Mouse (Mus musculus) stomach, embryonic 16.5 days (tissue): ENCODE measurements at regions not wholly inside any gene's neighbourhood (a gene's known extent, or its start where the extent isn't known, plus 50 kb on each side); places are given as distances from the start of the nearest gene placed in this dataset.
"Not testable (repeated sequence)": the region's sequence is repeated elsewhere in the genome, so short reads cannot be mapped to it uniquely, and the experiment has no call there.

Experiments
- ATAC-seq: fragments of 200-750 bp; cut with Nextera tagmentation; 2 replicates; pipeline ENCODE4 v1.8.0; 2017; ENCODE audit warnings: moderate number of reproducible peaks, moderate TSS enrichment; ENCODE audit not compliant: insufficient read depth, low FRiP score
- H3K27ac ChIP-seq: fragments of 300-500 bp; sonication (generic); 2 replicates; pipeline ENCODE4 v1.5.1; 2014; ENCODE audit warnings: low read length
- H3K27me3 ChIP-seq: fragments of 300-500 bp; sonication (generic); 2 replicates; pipeline ENCODE4 v1.6.1; 2014; ENCODE audit warnings: low read length, control low read depth, mixed read lengths; ENCODE audit not compliant: control insufficient read depth, insufficient read depth
- H3K36me3 ChIP-seq: fragments of 300-500 bp; sonication (generic); 2 replicates; pipeline ENCODE4 v1.6.1; 2014; ENCODE audit warnings: low read length; ENCODE audit not compliant: control insufficient read depth, insufficient read depth
- H3K4me1 ChIP-seq: fragments of 300-500 bp; sonication (generic); 2 replicates; pipeline ENCODE4 v1.6.1; 2014; ENCODE audit warnings: low read length, control low read depth, mixed read lengths; ENCODE audit not compliant: control insufficient read depth, insufficient read depth
- H3K4me2 ChIP-seq: fragments of 300-500 bp; sonication (generic); 2 replicates; pipeline ENCODE4 v1.6.1; 2014; ENCODE audit warnings: low read depth, low read length, mixed read lengths
- H3K4me3 ChIP-seq: fragments of 300-500 bp; sonication (generic); replicated peaks from 2 replicates; pipeline ENCODE4 v1.5.1; 2014; ENCODE audit warnings: mild to moderate bottlenecking, low read length
- H3K9ac ChIP-seq: fragments of 300-500 bp; sonication (generic); 2 replicates; pipeline ENCODE4 v1.6.1; 2014; ENCODE audit warnings: low read length
- H3K9me3 ChIP-seq: fragments of 300-500 bp; sonication (generic); replicated peaks from 2 replicates; pipeline ENCODE4 v1.6.1; 2016; ENCODE audit warnings: low read length, control low read depth; ENCODE audit not compliant: control insufficient read depth
- WGBS: fragments of 180-500 bp; shearing (Covaris S2); extraction: QIAGEN DNeasy Blood & Tissue Kit; methylation state at CpG from one replicate; pipeline ENCODE4 v1.1.7; 2014; 5-methylcytosine and 5-hydroxymethylcytosine counted together

DNA sequence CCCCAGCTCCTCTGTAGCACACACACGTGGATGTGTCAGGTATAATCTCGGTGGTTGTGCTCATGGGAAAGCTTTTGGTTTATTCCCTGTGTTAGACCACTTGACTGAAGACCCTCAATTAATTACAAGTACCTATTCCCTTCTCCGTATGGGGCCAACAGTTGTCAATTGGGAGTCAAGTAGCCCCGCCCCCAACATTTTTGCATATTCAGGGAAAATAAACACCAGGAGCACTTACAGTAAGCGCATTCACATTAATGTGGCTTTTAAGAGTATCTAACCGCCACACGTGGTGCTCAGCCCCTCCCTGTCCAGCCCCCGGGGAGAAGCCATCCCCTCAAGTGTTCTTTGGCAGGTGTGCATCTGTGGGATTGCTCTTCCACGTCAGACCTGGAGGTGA, 223.9 kb downstream of the Tpra1 start:
- Histone ChIP-seq H3K9me3 (no peaks in the 10 kb centered on the region), H3K4me3 (no peak overlapping the region), H3K4me2 (no peak overlapping the region), H3K9ac (no peak overlapping the region), H3K4me1 (no peaks in the 10 kb centered on the region), H3K27me3 (no peaks in the 10 kb centered on the region), H3K27ac (no peak overlapping the region), H3K36me3 (no peaks in the 10 kb centered on the region)
- no peak for ATAC-seq
- WGBS: 50% methylated on average over 9 of the region's 9 CpGs

DNA sequence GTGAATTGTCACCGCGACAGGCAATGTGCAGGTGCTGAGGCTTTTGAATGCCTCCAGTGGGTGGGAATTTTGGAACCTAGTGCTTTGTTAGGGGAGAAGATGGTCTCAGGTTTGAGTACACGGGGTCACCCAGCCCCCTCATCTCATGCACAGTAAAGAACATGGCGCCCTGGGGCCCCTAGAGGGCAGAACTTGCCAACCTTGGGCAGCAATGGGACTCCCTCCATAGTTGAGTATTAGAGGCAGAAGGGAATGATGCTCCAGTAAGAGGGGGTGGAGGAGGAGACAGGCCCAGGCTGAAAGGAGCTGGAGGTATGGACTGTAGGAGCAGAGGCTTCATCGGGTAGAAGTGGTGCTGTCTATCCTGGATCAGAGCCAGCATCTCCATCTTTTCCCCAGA, 226.1 kb downstream of the Tpra1 start:
- H3K9me3 ChIP-seq, ATAC-seq, H3K4me2 ChIP-seq, H3K36me3 ChIP-seq, H3K4me3 ChIP-seq, H3K27me3 ChIP-seq, H3K4me1 ChIP-seq, H3K27ac ChIP-seq, H3K9ac ChIP-seq: not testable (repeated sequence)
- 43% methylated on average over 5 of the region's 5 CpGs for WGBS

DNA sequence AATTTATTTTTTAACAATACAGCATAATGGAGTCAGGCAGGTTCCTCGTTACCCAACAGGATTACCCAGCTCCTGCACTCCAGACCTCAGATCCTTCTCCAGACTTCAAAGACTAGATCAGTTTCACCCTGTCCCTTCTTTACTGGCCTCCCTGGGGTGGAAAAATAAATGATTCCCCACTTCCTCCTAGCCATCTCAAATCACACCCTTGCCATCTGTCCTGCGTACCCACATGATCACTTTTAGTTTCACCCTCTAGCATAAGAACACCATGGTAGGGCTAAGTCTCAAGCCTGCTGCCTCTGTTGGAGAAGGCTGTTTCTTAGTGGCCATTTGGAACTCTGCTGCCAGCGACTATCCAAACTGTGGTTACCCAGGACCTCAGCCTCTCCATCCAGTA, 222.0 kb downstream of the Plxna1 start:
- 78% methylated on average over 3 of the region's 3 CpGs for WGBS
- Histone ChIP-seq H3K9ac (no peak overlapping the region), H3K27ac (no peak overlapping the region), H3K4me1 (no peaks in the 10 kb centered on the region), H3K36me3 (no peaks in the 10 kb centered on the region), H3K9me3 (no peaks in the 10 kb centered on the region), H3K27me3 (no peaks in the 10 kb centered on the region), H3K4me3 (no peak overlapping the region), H3K4me2 (no peak overlapping the region)
- no peak for ATAC-seq

DNA sequence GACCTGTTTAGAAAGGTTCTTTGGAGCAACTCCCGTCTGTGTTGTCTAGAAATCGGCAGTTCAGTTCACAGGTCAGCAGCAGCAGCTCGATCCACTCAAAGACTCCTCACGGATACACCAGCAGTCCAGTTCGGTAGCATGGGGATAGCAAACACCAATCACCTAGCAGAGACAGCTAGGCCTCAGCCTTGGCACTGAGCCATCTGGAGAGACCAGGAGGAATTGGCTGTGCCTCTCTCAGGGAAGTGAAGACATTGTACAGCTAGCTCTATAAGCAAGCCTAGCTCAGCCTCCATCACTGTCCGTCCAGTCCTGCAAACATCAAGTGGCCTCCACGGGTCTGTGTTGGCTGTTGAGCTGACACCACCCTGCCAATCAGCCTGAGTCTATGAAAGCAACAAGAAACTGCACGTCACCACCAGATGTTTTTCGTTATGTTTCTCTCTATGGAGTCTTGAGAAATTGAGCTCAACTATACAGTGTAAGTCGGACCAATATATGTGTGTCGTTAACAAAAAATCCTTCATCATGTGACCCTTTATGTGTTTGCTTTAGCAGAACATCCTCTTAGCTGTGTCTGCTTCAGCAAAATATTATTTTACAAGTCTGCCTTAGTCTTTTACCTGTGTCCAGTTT, 209.3 kb downstream of the Plxna1 start:
- H3K36me3 ChIP-seq: no peaks in the 10 kb centered on the region
- 50% methylated on average over 11 of the region's 11 CpGs for WGBS
- H3K9ac ChIP-seq: no peak overlapping the region
- H3K4me1 ChIP-seq: no peaks in the 10 kb centered on the region
- no peak for ATAC-seq
- no peak overlapping the region for H3K4me3 ChIP-seq
- H3K9me3 ChIP-seq: no peaks in the 10 kb centered on the region
- H3K27ac ChIP-seq: no peak overlapping the region
- H3K4me2 ChIP-seq: no peak overlapping the region
- no peaks in the 10 kb centered on the region for H3K27me3 ChIP-seq

DNA sequence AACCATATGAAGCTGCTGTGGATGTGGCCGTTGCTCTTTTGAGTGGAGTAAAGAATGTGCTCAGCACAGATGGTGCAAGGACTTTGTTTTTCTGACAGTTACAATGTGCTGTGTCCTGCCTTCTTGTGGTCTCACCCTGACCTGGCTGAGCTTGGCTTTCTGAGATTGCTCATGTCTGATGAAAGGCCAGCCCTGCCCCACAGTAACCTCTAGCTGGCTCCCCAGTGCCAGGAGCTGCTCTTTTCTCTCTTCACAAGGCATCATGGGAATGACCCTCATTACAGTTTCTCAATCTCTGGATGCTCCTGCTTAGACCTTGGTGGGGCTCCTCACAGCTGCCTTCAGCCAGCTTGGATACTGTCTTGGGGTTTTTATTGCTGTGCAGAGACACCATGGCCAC, 204.9 kb downstream of the Plxna1 start:
- Histone ChIP-seq H3K4me1 (no peaks in the 10 kb centered on the region), H3K27ac (no peak overlapping the region), H3K27me3 (no peaks in the 10 kb centered on the region), H3K9me3 (no peaks in the 10 kb centered on the region), H3K4me3 (no peak overlapping the region), H3K4me2 (no peak overlapping the region), H3K36me3 (no peaks in the 10 kb centered on the region), H3K9ac (no peak overlapping the region)
- no peak for ATAC-seq
- WGBS: 92% methylated on average over 1 of the region's 1 CpGs

DNA sequence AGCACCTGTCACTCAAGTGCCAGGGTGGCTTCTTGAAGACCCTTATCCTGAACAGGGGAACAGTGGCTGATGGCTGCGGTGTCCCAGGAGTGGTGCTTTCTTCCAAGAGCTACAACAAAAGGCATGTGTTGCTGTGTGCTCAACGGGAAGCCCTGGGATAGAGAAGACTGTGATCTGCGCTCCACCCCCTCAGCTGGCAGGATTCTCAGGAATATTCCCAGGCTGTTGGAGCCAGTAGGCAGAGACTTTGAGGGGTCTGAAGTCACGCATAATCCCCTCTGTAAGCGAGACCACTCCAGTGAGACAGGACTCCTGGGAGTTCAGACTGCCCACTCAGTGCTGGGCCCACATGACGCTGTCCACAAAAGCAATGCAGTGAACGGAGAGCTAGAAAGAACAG, 202.4 kb downstream of the Plxna1 start:
- Histone ChIP-seq H3K4me2 (no peak overlapping the region), H3K36me3 (no peaks in the 10 kb centered on the region), H3K9ac (no peak overlapping the region), H3K9me3 (no peaks in the 10 kb centered on the region), H3K4me1 (no peaks in the 10 kb centered on the region), H3K27me3 (no peaks in the 10 kb centered on the region), H3K4me3 (no peak overlapping the region), H3K27ac (no peak overlapping the region)
- WGBS: 68% methylated on average over 7 of the region's 7 CpGs
- no peak for ATAC-seq

DNA sequence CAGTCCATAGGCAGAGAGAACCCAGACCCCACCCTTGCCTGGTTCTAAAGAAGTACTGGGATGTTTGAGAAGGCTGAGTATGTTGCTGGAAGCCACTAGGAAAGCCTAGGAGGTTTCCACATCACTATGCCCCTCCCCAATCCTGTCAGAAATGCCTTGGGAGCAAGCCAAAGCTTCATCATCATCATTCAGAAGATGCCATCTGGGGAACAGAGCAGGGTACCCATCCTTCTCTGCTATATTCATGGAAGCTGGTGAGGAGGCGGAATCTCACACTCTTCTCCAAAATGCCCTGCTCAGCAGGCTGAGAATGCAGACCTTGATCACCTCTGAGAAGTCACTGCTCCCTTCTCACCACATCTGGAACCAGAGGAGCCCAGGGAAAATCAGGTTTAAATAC, 200.7 kb downstream of the Plxna1 start:
- Histone ChIP-seq H3K4me3 (no peak overlapping the region), H3K27me3 (no peaks in the 10 kb centered on the region), H3K27ac (no peak overlapping the region), H3K9ac (no peak overlapping the region), H3K9me3 (no peaks in the 10 kb centered on the region), H3K4me1 (no peaks in the 10 kb centered on the region), H3K36me3 (no peaks in the 10 kb centered on the region), H3K4me2 (no peak overlapping the region)
- no peak for ATAC-seq
- WGBS: 67% methylated on average over 1 of the region's 1 CpGs

DNA sequence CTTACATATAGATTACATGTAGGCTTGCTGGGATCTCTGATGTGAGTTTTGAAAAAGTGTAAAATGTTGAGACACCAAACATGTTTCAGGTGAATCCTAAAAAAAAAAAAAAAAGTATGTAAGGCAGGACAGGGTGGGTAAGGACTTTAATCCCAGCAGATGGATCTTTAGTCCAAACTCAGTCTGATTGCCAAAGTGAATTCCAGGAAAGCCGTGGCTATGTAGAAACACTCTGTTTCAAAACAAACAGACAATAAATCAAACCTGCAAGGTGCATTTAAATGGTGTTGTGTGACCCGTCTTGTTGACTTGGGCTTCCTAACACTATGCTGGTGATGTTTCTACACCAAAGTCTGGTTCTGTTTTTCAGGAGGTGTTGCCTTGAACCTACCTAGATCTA, 192.9 kb downstream of the Plxna1 start:
- Histone ChIP-seq H3K4me3 (no peak overlapping the region), H3K4me1 (no peaks in the 10 kb centered on the region), H3K36me3 (no peaks in the 10 kb centered on the region), H3K27ac (no peak overlapping the region), H3K9me3 (no peaks in the 10 kb centered on the region), H3K9ac (no peak overlapping the region), H3K4me2 (no peak overlapping the region), H3K27me3 (no peaks in the 10 kb centered on the region)
- no peak for ATAC-seq
- WGBS: 26% methylated on average over 2 of the region's 2 CpGs

DNA sequence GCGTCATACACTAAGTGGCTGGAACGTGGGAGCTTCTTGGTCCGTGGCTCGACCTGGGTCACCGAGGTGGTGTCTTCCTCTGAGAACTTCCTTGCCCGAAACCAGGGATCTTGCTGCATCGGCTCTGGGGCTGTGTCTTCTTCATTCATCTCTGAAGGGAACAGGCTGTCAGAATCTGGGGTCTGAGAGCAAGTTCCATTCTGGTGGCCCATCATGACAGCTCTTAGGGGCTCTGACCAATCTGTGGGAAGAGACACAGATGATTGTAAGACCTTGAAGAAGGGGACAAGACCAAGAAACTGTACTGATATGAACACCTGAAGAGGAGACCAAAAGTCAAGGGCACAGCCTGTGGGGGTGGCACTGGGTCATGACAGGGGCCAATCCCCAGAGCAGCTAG, 177.5 kb downstream of the Plxna1 start:
- not testable (repeated sequence) for H3K27ac ChIP-seq, H3K9ac ChIP-seq, H3K4me1 ChIP-seq, H3K4me3 ChIP-seq, H3K36me3 ChIP-seq, H3K27me3 ChIP-seq, H3K9me3 ChIP-seq, ATAC-seq, H3K4me2 ChIP-seq
- WGBS: no CpG with 5 or more reads among the region's 7 CpGs
